Mouse (Mus musculus): ENCODE measurements around the gene Cpa4. TPM values are rescaled to one million over a fixed set of nuclear protein-coding genes. Genes with fewer than 3 reads are reported as not detected.
A peak's percentile ranks its signal among the peaks of the same experiment; 100 is the strongest.

Cpa4 gene
- polyA plus RNA-seq, 1 experiment from 2014 or later = 1.3 TPM

DNA sequence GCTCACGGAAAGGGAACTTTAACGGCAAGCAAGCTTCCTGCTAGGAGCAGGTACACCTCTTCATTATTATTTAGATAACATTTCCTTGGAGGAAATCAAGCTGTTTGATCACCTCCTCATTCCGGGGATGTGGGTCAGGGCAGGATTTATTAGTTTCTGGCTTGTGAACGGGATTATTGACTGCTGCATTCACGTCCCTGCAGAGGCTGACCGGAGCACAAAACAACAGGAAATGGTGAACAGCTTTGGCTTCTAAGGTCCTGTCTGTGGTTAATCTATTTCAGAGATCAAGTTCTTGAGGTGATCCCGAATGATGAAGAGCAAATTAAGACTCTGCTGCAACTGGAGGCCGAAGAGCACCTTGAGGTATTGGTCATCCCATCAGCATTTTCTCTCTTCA is 24.3 kb upstream of the Cpa4 start:
- no peaks in the 10 kb centered on the region for H3K9me3 ChIP-seq
- no peak overlapping the region for H3K9ac ChIP-seq
- no peaks in the 10 kb centered on the region for H3K27me3 ChIP-seq
- H3K4me1 ChIP-seq = peaks cover 65% of the 10 kb centered on the region
- no peak for ATAC-seq (ENCODE audit: insufficient number of reproducible peaks, insufficient read depth, low FRiP score, low TSS enrichment)
- 19% methylated on average over 8 of the region's 8 CpGs for WGBS
- no peak overlapping the region for H3K4me2 ChIP-seq (replicated peaks)
- H3K27ac ChIP-seq = peak overlapping the region; percentile 67; the same call in 1 of the 2 replicates
- no peak overlapping the region for H3K4me3 ChIP-seq
- no peaks in the 10 kb centered on the region for H3K36me3 ChIP-seq

DNA sequence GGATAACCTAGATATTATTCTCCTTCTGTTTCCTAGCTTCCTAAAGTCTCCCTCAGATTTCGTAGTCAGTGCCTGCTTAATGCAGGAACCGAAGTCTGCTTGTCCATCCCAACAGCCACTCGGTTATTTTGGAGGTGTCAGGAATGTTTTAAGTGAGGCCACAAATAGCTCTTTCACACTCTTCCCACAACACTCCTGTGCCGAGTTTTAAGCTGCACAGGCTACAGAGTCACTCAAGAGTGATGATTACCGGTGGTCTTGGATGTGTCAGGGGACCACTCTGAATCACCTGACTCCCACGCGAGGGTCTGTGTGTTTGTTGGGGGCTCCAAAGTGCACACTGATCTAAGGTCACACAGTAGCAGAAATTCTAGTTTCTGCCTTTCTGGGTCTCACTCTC is 22.5 kb upstream of the Cpa4 start:
- no peak overlapping the region for H3K4me3 ChIP-seq
- 75% methylated on average over 7 of the region's 7 CpGs for WGBS

DNA sequence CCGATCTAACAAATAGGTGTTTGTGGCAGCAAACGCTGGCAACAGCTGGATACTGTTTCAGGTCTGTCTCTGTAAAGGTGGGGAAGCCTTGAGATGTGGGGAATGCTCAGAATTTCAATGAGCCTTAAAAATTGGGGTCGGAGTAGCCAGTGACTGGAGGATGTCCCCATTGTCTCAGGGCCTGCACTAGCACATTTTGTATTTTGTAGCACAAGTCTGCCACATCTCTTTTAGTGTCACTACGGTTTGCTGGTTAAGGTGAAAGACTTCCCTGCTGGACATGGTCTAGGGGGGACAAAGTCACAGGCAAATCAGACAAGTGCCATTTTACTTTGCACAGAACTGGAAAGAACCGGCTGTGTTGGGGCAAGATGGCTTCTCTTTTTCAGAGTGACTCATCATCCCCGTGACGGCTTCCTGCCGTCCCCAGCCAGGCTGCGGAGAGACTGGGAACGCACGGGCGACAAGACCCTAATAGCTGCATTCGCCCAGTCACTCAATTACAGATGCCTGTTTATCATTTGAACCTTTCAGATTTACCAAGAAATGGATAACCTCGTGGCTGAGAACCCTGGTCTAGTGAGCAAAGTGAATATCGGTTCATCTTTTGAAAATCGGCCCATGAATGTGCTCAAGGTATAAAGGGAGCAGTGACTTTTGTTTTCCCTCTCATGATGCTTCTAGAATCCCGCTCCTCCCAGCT is 21.4 kb upstream of the Cpa4 start:
- H3K36me3 ChIP-seq = no peaks in the 10 kb centered on the region
- H3K27ac ChIP-seq = peak overlapping the region; percentile 97
- ATAC-seq (ENCODE audit: insufficient number of reproducible peaks, insufficient read depth, low FRiP score, low TSS enrichment) = no peak
- peak overlapping the region; percentile 46 for H3K9ac ChIP-seq
- 11% methylated on average over 17 of the region's 17 CpGs for WGBS
- H3K27me3 ChIP-seq = no peaks in the 10 kb centered on the region
- H3K9me3 ChIP-seq = no peaks in the 10 kb centered on the region
- peaks cover 57% of the 10 kb centered on the region for H3K4me1 ChIP-seq
- peak overlapping the region; percentile 36 for H3K4me2 ChIP-seq (replicated peaks)
- no peak overlapping the region for H3K4me3 ChIP-seq

More for the DNA sequence above, 22.5 kb upstream of the Cpa4 start:
- H3K27ac ChIP-seq = peak overlapping the region; percentile 65
- no peak overlapping the region for H3K9ac ChIP-seq
- H3K9me3 ChIP-seq = no peaks in the 10 kb centered on the region
- H3K4me1 ChIP-seq = peaks cover 63% of the 10 kb centered on the region
- H3K36me3 ChIP-seq = no peaks in the 10 kb centered on the region
- H3K27me3 ChIP-seq = no peaks in the 10 kb centered on the region
- ATAC-seq (ENCODE audit: insufficient number of reproducible peaks, insufficient read depth, low FRiP score, low TSS enrichment) = no peak
- no peak overlapping the region for H3K4me2 ChIP-seq (replicated peaks)

DNA sequence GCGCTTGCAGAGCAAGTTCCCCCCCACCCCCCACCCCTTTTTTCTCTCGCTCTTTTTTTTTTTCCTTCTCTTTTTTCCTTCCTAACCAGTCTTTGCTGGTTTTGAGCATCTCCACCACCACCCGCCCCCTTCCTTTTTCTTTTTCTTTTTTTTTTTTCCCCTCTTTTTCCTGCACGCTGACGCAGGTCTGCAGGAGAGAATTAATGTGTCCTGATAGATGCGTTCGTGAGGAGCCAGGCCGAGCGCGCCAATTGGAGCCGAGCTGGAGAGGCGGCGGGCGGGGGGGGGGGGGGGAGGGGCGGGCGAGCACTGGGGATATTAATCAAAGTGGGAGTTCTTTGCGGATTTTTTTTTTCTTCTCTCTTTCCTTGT is 20.9 kb upstream of the Cpa4 start:
- H3K4me1 ChIP-seq = peaks cover 62% of the 10 kb centered on the region
- WGBS = 0% methylated on average over 17 of the region's 17 CpGs
- peak overlapping the region; percentile 97 for H3K27ac ChIP-seq
- H3K4me3 ChIP-seq = no peak overlapping the region
- H3K4me2 ChIP-seq (replicated peaks) = peak overlapping the region; percentile 36
- no peaks in the 10 kb centered on the region for H3K36me3 ChIP-seq
- H3K9ac ChIP-seq = peak overlapping the region; percentile 46
- no peaks in the 10 kb centered on the region for H3K9me3 ChIP-seq
- H3K27me3 ChIP-seq = no peaks in the 10 kb centered on the region
- no peak for ATAC-seq (ENCODE audit: insufficient number of reproducible peaks, insufficient read depth, low FRiP score, low TSS enrichment)

DNA sequence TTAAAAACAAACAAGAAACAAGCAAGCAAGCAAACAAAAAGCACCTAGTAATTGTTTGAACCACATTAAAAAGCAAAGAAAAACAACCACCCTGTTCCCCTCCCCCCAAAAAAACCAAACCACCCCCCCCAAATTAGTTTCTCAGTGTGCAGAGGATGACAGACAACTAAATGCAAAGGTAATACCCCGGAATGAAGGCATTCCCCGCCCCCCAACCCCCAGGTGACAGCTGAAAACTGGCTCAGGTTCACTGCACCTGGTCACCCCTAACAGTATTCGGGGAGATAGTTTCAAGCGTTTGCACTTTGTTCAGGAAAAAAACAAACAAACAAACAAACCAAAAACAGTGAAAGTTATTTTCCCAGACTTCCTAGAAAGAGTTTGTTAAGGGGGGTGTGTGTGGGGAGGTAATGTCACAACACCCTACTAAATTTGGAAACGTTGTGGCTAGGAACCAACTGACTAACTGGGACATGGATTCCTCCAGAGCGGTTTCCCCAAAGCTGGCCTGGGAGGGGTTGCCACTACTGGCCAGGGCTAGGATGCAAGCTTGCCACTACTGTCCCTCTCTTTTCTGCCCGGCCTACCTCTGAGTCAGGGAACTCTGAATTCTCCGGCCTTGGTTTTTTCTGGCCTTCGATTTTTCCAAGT is 20.4 kb upstream of the Cpa4 start:
- Histone ChIP-seq H3K27me3 (no peaks in the 10 kb centered on the region), H3K9ac (no peak overlapping the region), H3K27ac (peak overlapping the region; percentile 97), H3K4me3 (no peak overlapping the region), H3K4me2 (replicated peaks) (peak overlapping the region; percentile 36), H3K9me3 (no peaks in the 10 kb centered on the region), H3K36me3 (no peaks in the 10 kb centered on the region), H3K4me1 (peaks cover 67% of the 10 kb centered on the region)
- no peak for ATAC-seq (ENCODE audit: insufficient number of reproducible peaks, insufficient read depth, low FRiP score, low TSS enrichment)
- 14% methylated on average over 9 of the region's 9 CpGs for WGBS

DNA sequence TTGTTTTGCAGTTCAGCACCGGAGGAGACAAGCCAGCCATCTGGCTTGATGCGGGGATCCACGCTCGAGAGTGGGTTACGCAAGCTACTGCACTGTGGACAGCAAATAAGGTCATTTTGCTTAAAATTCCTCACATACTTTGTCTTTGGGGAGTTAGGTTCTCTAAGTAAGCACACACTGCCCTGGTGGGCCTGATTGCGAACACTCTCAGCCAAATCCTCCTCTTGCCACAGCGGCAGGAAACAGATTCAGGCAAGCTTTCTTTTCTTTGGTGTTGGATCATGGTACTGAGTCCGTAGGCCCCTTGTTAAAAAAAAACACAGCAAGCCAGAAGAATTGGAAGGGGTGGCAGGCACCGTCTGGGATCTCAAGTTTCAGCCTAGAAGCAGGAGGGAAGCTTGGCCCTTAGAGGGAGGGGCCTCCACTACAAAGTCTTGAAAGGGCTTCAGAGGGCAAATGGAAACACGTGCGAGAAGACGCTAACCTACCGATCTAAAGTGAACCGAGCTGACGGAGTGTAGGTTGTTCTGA is 18.9 kb upstream of the Cpa4 start:
- Histone ChIP-seq H3K4me1 (peaks cover 61% of the 10 kb centered on the region), H3K27ac (peak overlapping the region; percentile 97), H3K36me3 (no peaks in the 10 kb centered on the region), H3K4me2 (replicated peaks) (peak overlapping the region; percentile 32), H3K9ac (peak overlapping the region; percentile 6; the same call in 1 of the 2 replicates), H3K9me3 (no peaks in the 10 kb centered on the region), H3K27me3 (no peaks in the 10 kb centered on the region), H3K4me3 (no peak overlapping the region)
- ATAC-seq (ENCODE audit: insufficient number of reproducible peaks, insufficient read depth, low FRiP score, low TSS enrichment) = peak; percentile 85
- WGBS = 1% methylated on average over 15 of the region's 15 CpGs

DNA sequence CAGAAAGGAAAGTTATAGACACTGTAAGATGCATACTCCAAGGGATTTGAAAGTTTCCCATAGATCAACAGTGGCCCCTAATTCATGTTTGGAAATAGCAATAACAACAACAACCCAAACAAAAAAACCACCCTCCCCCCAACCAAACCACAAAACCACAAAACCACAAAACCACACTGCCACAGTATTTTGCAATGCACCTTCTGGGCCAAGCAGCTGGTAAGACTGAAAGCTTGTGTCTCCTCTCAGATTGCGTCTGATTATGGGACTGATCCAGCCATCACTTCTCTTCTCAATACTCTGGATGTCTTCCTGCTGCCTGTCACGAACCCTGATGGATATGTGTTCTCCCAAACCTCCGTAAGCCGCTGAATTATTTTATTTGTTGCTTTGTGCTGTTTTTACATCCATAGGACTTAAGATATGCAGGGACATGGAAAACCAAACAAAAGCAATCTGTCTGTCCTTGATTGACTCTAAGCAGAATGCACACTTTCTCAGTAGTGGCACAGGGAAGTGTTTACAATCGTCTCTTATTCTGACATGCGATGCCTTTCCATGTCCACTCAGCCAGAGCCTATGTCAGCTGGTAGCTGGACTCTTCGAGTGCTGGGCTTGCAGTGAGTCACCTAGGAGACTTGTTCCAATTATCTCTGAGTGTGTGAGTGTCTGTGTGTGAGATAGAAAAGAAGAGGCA is 17.5 kb upstream of the Cpa4 start:
- H3K4me1 ChIP-seq = peaks cover 53% of the 10 kb centered on the region
- no peaks in the 10 kb centered on the region for H3K9me3 ChIP-seq
- peak overlapping the region; percentile 78 for H3K27ac ChIP-seq
- no peak overlapping the region for H3K9ac ChIP-seq
- WGBS = 63% methylated on average over 7 of the region's 7 CpGs
- no peak overlapping the region for H3K4me2 ChIP-seq (replicated peaks)
- H3K27me3 ChIP-seq = no peaks in the 10 kb centered on the region
- no peak overlapping the region for H3K4me3 ChIP-seq
- ATAC-seq (ENCODE audit: insufficient number of reproducible peaks, insufficient read depth, low FRiP score, low TSS enrichment) = no peak
- no peaks in the 10 kb centered on the region for H3K36me3 ChIP-seq

DNA sequence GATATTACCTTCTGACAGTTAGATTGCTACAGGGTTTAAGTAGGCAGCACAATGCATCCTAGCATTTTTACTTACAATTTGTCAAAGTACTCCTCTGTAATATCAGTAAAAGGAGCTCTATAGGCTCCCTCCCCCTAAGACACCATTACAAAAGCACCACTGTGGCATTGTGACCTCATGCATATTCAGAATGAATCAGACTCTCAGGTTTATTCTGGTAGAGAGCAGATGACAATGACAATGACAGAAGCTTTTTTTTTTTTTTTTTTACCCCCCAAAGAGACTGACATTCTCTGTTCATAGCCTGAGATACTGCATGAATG is 17.0 kb upstream of the Cpa4 start:
- Histone ChIP-seq H3K9me3 (no peaks in the 10 kb centered on the region), H3K36me3 (no peaks in the 10 kb centered on the region), H3K27me3 (no peaks in the 10 kb centered on the region), H3K4me1 (peaks cover 49% of the 10 kb centered on the region), H3K4me2 (replicated peaks) (no peak overlapping the region), H3K27ac (peak overlapping the region; percentile 78), H3K4me3 (no peak overlapping the region), H3K9ac (no peak overlapping the region)
- ATAC-seq (ENCODE audit: insufficient number of reproducible peaks, insufficient read depth, low FRiP score, low TSS enrichment) = no peak

DNA sequence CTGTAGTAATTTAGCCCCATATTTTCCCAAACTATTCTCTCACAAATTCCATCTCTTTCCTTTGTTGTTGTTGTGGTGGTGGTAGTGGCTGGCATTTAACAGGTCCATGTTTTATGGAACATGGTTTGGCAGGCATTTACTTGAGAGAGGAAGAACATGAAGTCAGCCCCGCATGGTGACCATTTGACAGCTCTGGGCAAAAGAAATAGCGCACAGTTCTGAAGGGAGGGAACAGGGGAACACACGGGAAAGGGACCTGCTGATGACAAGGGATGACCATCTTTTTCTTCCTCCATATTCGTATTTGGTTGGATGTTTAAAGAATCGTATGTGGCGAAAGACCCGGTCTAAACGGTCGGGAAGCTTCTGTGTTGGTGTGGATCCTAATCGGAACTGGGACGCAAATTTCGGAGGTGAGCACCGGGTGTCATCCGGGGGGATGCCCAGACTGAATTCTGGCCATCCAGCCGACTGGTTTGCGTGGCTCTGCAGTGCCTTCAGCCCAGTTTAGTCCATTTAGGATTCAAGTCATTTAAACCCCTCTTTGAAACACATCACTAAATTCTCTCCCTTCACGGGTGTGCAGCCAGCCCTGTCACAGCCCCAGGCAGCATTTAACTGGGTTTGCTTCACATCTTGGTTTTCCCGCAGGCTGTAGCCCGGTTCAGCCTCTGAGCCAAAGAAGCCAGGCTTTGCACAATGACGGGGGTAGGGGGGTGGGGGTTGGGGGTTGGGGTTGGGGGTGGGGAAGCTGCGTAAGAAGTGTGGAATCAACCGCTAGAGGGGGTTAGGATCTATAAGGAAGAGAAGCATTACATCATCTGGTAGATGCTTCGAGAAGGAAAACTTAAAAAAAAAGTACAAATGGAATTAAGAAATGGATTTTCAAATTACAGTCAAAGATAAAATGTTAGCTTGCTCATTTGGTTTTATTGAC is 16.3 kb upstream of the Cpa4 start:
- Histone ChIP-seq H3K9me3 (no peaks in the 10 kb centered on the region), H3K27ac (peak overlapping the region; percentile 81), H3K27me3 (no peaks in the 10 kb centered on the region), H3K4me1 (peaks cover 42% of the 10 kb centered on the region), H3K9ac (peak overlapping the region; percentile 44; the same call in 1 of the 2 replicates), H3K4me2 (replicated peaks) (peak overlapping the region; percentile 30), H3K36me3 (no peaks in the 10 kb centered on the region), H3K4me3 (0 out of 2 replicates have a peak overlapping the region, but pooled peaks have one; percentile 4)
- ATAC-seq (ENCODE audit: insufficient number of reproducible peaks, insufficient read depth, low FRiP score, low TSS enrichment) = no peak
- WGBS = 24% methylated on average over 23 of the region's 23 CpGs

DNA sequence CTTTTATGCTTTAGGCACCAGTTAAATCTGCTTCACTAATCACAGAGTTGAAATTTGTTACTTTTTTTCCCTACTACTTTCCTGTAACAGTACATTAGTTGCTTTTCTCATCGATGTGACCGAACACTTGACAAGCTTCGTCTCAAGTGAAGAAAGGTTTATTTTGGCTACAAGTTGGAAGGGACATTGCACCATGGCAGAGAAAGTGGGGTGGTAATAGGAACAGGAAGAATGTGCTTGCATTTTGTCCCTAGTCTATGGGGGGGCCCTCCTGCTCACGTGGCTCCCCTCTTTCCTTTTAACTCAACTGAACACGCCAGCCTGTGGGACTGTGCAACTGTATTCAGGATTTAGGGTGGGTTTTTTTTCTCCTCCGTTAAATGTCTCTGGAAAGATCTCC is 15.5 kb upstream of the Cpa4 start:
- Histone ChIP-seq H3K9ac (no peak overlapping the region), H3K9me3 (no peaks in the 10 kb centered on the region), H3K27me3 (no peaks in the 10 kb centered on the region), H3K4me2 (replicated peaks) (no peak overlapping the region), H3K36me3 (no peaks in the 10 kb centered on the region), H3K4me1 (peaks cover 40% of the 10 kb centered on the region), H3K27ac (peak overlapping the region; percentile 81), H3K4me3 (no peak overlapping the region)
- WGBS = 55% methylated on average over 6 of the region's 6 CpGs
- ATAC-seq (ENCODE audit: insufficient number of reproducible peaks, insufficient read depth, low FRiP score, low TSS enrichment) = no peak

DNA sequence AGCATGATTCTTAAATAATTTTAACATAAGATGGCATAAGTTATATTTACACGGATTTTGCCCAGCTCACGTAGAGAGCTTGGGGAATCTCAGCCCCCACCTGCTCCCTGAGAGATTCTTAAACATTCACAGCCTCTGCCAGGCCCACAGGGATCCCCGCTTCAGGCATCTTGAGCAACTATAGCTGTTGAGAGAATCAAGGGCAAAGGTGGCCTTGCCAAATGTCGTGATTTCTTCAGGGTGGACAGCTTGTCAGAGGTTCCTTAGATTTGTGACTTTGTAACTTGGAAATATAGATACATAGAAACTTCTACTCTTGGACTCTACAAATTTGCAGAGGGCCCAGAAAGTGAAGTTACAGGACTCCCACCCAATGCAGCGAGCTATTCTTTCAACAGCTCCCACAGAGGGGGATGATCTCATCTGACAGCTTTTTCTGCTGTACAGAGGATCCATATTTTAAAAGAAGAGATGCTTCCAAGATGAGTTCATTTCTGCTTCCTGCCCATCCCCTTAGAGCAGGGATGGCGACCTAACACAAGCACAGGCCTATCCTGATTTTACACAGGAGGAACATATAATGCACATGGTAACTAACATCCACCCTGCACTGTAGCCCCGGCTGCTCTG is 14.7 kb upstream of the Cpa4 start:
- WGBS = 65% methylated on average over 7 of the region's 7 CpGs
- Histone ChIP-seq H3K36me3 (no peaks in the 10 kb centered on the region), H3K27me3 (no peaks in the 10 kb centered on the region), H3K9ac (no peak overlapping the region), H3K27ac (peak overlapping the region; percentile 18; the same call in 1 of the 2 replicates), H3K4me3 (no peak overlapping the region), H3K9me3 (no peaks in the 10 kb centered on the region), H3K4me2 (replicated peaks) (no peak overlapping the region), H3K4me1 (peaks cover 31% of the 10 kb centered on the region)
- ATAC-seq (ENCODE audit: insufficient number of reproducible peaks, insufficient read depth, low FRiP score, low TSS enrichment) = no peak
